Mouse (Mus musculus): ENCODE data around the gene Tbc1d10a. TPM values are rescaled to one million over a fixed set of nuclear protein-coding genes. Genes with fewer than 3 reads are reported as not detected.

Gene Tbc1d10a
- polyA plus RNA-seq, 1 experiment, result 0.63 TPM

DNA sequence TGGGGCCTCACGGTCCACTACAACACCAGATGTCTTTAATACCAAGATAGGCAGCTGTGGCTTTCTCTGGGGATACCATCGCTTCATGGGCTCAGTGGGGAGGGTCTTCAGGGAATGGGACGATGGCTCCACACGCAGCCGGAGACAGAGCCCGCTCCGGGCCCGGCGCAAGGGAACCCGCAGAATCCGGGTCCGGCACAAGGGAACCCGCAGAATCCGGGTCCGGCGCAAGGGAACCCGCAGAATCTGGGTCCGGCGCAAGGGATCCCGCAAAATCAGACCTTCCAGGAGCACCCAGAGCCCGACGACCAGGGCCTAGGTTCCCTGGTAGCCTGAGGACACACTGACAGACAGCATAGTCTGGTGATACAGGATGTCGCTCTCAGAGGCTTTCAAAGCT is 53.1 kb downstream of the Tbc1d10a start:
- H3K36me3 ChIP-seq (ENCODE audit: control insufficient read depth), result peaks cover 11% of the 10 kb centered on the region; the same call in 1 of the 2 replicates
- TF ChIP-seq TAL1 (IDR thresholded peaks at IDR 0.05; ENCODE audit: low read length), result no peak
- no peak for TF ChIP-seq GATA1 (IDR thresholded peaks at IDR 0.05; ENCODE audit: low read length)
- no peak overlapping the region for H3K4me3 ChIP-seq (replicated peaks)
- H3K9me3 ChIP-seq (ENCODE audit: control insufficient read depth, low read length), result peaks cover 7% of the 10 kb centered on the region; the same call in 1 of the 2 replicates
- H3K4me1 ChIP-seq (ENCODE audit: control insufficient read depth), result peaks cover 38% of the 10 kb centered on the region
- no peaks in the 10 kb centered on the region for H3K27me3 ChIP-seq (ENCODE audit: control insufficient read depth)

DNA sequence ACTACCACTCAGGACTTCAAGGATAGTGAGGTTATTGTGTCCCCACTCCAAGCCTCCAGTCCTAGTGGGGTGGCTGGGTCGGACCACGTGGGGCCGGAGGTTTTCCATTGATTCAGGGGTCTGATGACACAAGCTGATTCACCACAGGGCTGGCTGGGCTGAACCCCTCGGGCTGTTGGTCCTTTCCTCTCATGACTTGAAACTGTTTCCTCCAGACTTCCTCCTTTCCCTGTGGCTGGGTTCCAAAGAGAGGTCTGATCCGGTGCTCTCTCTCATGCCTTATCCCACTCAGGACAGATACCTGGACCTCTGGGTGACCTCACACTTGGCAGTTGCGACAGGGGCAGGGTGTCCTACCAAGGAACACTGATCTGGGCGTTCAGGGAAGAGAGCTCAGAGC is 53.6 kb downstream of the Tbc1d10a start:
- Histone ChIP-seq H3K4me3 (replicated peaks) (no peak overlapping the region), H3K4me1 (ENCODE audit: control insufficient read depth) (peaks cover 37% of the 10 kb centered on the region), H3K9me3 (ENCODE audit: control insufficient read depth, low read length) (peaks cover 7% of the 10 kb centered on the region; the same call in 1 of the 2 replicates), H3K36me3 (ENCODE audit: control insufficient read depth) (peaks cover 10% of the 10 kb centered on the region; the same call in 1 of the 2 replicates), H3K27me3 (ENCODE audit: control insufficient read depth) (no peaks in the 10 kb centered on the region)
- TF ChIP-seq TAL1 (IDR thresholded peaks at IDR 0.05; ENCODE audit: low read length), result no peak
- no peak for TF ChIP-seq GATA1 (IDR thresholded peaks at IDR 0.05; ENCODE audit: low read length)

- Histone ChIP-seq H3K36me3 (ENCODE audit: control insufficient read depth) (peaks cover 10% of the 10 kb centered on the region; the same call in 1 of the 2 replicates), H3K27me3 (ENCODE audit: control insufficient read depth) (no peaks in the 10 kb centered on the region), H3K4me1 (ENCODE audit: control insufficient read depth) (peaks cover 37% of the 10 kb centered on the region), H3K4me3 (replicated peaks) (no peak overlapping the region), H3K9me3 (ENCODE audit: control insufficient read depth, low read length) (peaks cover 7% of the 10 kb centered on the region; the same call in 1 of the 2 replicates)
- TF ChIP-seq GATA1 (IDR thresholded peaks at IDR 0.05; ENCODE audit: low read length) (no peak), TAL1 (IDR thresholded peaks at IDR 0.05; ENCODE audit: low read length) (no peak)
These were observed 54.6 kb downstream of the Tbc1d10a start for GRCm38 (mm10) chr11:4241180-4241579.

GRCm38 (mm10) chr11:4246126-4246525 is 59.5 kb downstream of the Tbc1d10a start:
- Histone ChIP-seq H3K36me3 (ENCODE audit: control insufficient read depth) (no peaks in the 10 kb centered on the region), H3K4me1 (ENCODE audit: control insufficient read depth) (peaks cover 28% of the 10 kb centered on the region), H3K9me3 (ENCODE audit: control insufficient read depth, low read length) (no peaks in the 10 kb centered on the region), H3K4me3 (replicated peaks) (no peak overlapping the region), H3K27me3 (ENCODE audit: control insufficient read depth) (no peaks in the 10 kb centered on the region)
- TF ChIP-seq TAL1 (IDR thresholded peaks at IDR 0.05; ENCODE audit: low read length) (no peak), GATA1 (IDR thresholded peaks at IDR 0.05; ENCODE audit: low read length) (no peak)

DNA sequence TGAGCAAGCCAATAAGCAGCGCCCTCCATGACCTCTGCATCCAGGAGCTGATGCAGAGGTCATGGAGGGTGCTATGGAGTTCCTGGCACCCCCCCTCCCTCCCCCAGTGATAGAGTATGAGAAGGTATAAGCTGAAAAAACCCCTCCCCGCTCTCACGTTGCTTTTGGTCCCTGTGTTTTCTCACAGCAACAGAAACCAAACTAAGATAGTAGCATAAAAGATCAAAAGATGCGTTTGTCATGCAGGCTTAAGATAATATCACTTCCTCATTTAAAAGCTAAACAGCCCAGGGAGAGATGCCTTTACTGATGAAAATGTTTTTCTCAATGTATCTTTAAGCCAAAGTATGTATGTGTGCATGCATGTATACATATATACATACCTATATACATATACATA is 60.0 kb downstream of the Tbc1d10a start:
- no peaks in the 10 kb centered on the region for H3K27me3 ChIP-seq (ENCODE audit: control insufficient read depth)

DNA sequence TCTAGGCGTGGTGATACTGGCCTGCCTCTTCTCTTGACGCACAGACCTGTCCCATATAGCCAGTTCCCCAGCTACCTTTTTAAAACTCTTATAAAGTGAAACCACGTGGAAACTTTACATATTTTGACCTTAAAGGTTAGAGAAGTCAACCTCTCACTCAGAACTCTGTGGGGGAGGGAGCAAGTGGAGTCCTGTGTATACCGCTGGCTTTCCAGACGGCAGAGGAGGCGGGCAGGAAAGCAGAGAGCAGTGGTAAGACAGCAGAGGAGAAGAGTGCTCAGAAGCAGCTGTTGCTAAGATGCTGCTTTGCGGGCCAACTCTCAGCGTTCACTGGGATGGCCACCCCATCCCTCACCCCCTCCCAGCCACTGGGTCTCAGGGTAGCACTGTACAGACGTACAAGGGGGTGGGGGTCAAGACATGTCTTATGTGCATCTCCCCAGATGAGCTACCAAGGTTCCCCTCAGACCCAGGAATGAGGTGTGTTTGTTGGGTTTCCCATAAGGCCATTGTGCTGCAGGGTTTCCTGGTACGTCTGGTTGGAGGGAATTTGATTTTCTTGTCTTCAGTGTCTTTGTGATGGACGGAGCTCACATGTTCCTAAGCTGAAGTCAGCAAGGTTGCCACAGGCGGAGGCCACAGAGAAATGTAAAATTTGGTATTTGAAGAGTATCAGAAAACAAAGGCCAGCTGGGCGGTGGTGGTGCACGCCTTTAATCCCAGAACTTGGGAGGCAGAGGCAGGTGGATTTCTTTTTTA is 60.8 kb downstream of the Tbc1d10a start:
- Histone ChIP-seq H3K9me3 (ENCODE audit: control insufficient read depth, low read length) (no peaks in the 10 kb centered on the region), H3K4me3 (replicated peaks) (no peak overlapping the region), H3K4me1 (ENCODE audit: control insufficient read depth) (peaks cover 28% of the 10 kb centered on the region), H3K27me3 (ENCODE audit: control insufficient read depth) (no peaks in the 10 kb centered on the region), H3K36me3 (ENCODE audit: control insufficient read depth) (no peaks in the 10 kb centered on the region)
- no peak for TF ChIP-seq GATA1 (IDR thresholded peaks at IDR 0.05; ENCODE audit: low read length)
- no peak for TF ChIP-seq TAL1 (IDR thresholded peaks at IDR 0.05; ENCODE audit: low read length)

More for the DNA sequence above, 60.0 kb downstream of the Tbc1d10a start:
- Histone ChIP-seq H3K9me3 (ENCODE audit: control insufficient read depth, low read length) (no peaks in the 10 kb centered on the region), H3K4me3 (replicated peaks) (no peak overlapping the region), H3K36me3 (ENCODE audit: control insufficient read depth) (no peaks in the 10 kb centered on the region), H3K4me1 (ENCODE audit: control insufficient read depth) (peaks cover 28% of the 10 kb centered on the region)
- TF ChIP-seq TAL1 (IDR thresholded peaks at IDR 0.05; ENCODE audit: low read length) (no peak), GATA1 (IDR thresholded peaks at IDR 0.05; ENCODE audit: low read length) (no peak)

- Histone ChIP-seq H3K4me3 (replicated peaks) (no peak overlapping the region), H3K36me3 (ENCODE audit: control insufficient read depth) (no peaks in the 10 kb centered on the region), H3K4me1 (ENCODE audit: control insufficient read depth) (peaks cover 29% of the 10 kb centered on the region), H3K27me3 (ENCODE audit: control insufficient read depth) (no peaks in the 10 kb centered on the region), H3K9me3 (ENCODE audit: control insufficient read depth, low read length) (peaks cover 2% of the 10 kb centered on the region; the same call in 1 of the 2 replicates)
- no peak for TF ChIP-seq GATA1 (IDR thresholded peaks at IDR 0.05; ENCODE audit: low read length)
These were observed 62.6 kb downstream of the Tbc1d10a start for GRCm38 (mm10) chr11:4249151-4249550.

DNA sequence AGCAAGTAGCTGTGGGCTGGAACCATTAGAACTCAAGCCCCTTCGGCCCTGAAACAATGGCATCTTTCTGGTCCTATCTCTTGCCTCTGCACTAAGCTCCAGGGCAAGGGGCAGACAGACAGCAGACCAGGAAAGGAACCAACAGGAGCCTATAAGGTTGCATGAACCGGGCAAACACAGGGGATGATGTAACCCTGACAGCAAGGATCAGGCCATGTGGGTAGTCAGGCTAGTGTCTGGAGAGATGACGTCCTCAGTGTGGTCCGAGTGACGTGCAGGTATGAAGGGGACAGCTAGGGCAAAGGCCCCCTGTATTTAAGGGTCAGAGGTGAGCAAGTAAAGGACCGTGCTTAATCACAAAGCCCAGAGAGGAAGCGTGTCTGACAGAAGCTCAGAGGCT is 63.7 kb downstream of the Tbc1d10a start:
- no peak for TF ChIP-seq GATA1 (IDR thresholded peaks at IDR 0.05; ENCODE audit: low read length)
- no peak for TF ChIP-seq TAL1 (IDR thresholded peaks at IDR 0.05; ENCODE audit: low read length)
- H3K4me3 ChIP-seq (replicated peaks), result no peak overlapping the region
- H3K9me3 ChIP-seq (ENCODE audit: control insufficient read depth, low read length), result peaks cover 2% of the 10 kb centered on the region; the same call in 1 of the 2 replicates
- H3K36me3 ChIP-seq (ENCODE audit: control insufficient read depth), result no peaks in the 10 kb centered on the region
- H3K27me3 ChIP-seq (ENCODE audit: control insufficient read depth), result no peaks in the 10 kb centered on the region
- H3K4me1 ChIP-seq (ENCODE audit: control insufficient read depth), result peaks cover 24% of the 10 kb centered on the region

DNA sequence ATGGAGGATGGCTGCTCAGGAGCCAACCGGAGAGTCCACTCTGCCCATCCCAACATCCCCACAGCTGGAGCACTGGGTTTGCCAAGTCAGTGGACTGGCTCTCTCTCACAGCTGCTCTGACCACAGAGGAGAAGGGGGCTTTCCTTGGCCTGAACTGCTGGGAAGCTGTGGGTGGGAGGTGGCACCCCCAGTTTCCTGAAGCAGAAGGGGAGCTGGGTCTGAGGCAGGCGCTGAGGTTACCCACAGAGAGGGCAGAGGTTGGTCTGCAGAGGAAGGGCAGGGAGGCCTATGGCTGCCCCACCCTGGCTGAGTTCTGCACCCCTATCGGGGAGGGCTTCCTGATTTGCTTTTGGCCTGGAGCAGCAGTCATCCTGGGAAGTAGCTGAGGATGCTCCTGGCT is 64.8 kb downstream of the Tbc1d10a start:
- Histone ChIP-seq H3K36me3 (ENCODE audit: control insufficient read depth) (no peaks in the 10 kb centered on the region), H3K4me3 (replicated peaks) (no peak overlapping the region), H3K4me1 (ENCODE audit: control insufficient read depth) (peaks cover 13% of the 10 kb centered on the region), H3K27me3 (ENCODE audit: control insufficient read depth) (no peaks in the 10 kb centered on the region), H3K9me3 (ENCODE audit: control insufficient read depth, low read length) (peaks cover 2% of the 10 kb centered on the region; the same call in 1 of the 2 replicates)
- no peak for TF ChIP-seq GATA1 (IDR thresholded peaks at IDR 0.05; ENCODE audit: low read length)
- TF ChIP-seq TAL1 (IDR thresholded peaks at IDR 0.05; ENCODE audit: low read length), result no peak

Data from erythroblast, embryonic 14.5 days (primary cell).